Comparison of ENCODE assay signal across 11 mouse cellular contexts in genomic region chr14:77195314-77196020, GRCm38 (mm10). TPM values are rescaled to one million over a fixed set of nuclear protein-coding genes. Genes with fewer than 3 reads are reported as not detected.
DNase-seq lines count a peak whose midpoint lies in the region; ATAC-seq and TF ChIP-seq lines count a peak whose summit lies in the region.
"Had no signal": no experiment of that assay in that cellular context is flagged by ENCODE, and none has a peak within 500 bp of the region (broad histone marks: within the 10 kb centered on the region; RNA-seq: fewer than 3 reads in every experiment).

No protein-coding gene starts in this region.

- DNase-seq in midbrain, embryonic 11.5 days (ENCODE audit: low spot score, missing footprints): peak; percentile 84
- DNase-seq in midbrain, postnatal 0 days (ENCODE audit: low spot score): no peak
- peak; percentile 24 for DNase-seq in embryo, embryonic 9.5 days (ENCODE audit: extremely low spot score)
- peak; percentile 3 to 26 for DNase-seq in kidney, postnatal 36 days
- no peak for DNase-seq in left cerebral cortex, adult 11 months (ENCODE audit: low spot score)
- DNase-seq in natural killer cell, adult 2 months (ENCODE audit: low spot score in 2 of 2): no peak
- no peak for DNase-seq in cerebellum, adult 11 months
- DNase-seq: gastrocnemius, postnatal 25 days; right cerebral cortex, postnatal 14 days; thymus, postnatal 36 days had no signal

- no peak overlapping the region; the same call in 1 of the 2 replicates for H3K27ac ChIP-seq in midbrain, embryonic 11.5 days (ENCODE audit: low read depth, low read length)
- H3K27ac ChIP-seq in midbrain, postnatal 0 days (ENCODE audit: low read depth, low read length): no peak overlapping the region
- H3K27ac ChIP-seq: limb, embryonic 13.5 days had no signal

- no peak overlapping the region for H3K4me3 ChIP-seq in midbrain, embryonic 11.5 days (ENCODE audit: low read depth, low read length)
- no peak overlapping the region for H3K4me3 ChIP-seq in midbrain, postnatal 0 days (ENCODE audit: low read depth, low read length)
- H3K4me3 ChIP-seq: limb, embryonic 13.5 days had no signal

- H3K9ac ChIP-seq in midbrain, embryonic 11.5 days (ENCODE audit: low read length): no peak overlapping the region
- H3K9ac ChIP-seq in midbrain, postnatal 0 days (replicated peaks; ENCODE audit: low read length, poor library complexity, severe bottlenecking): no peak overlapping the region
- H3K9ac ChIP-seq: limb, embryonic 13.5 days had no signal

- WGBS in midbrain, embryonic 11.5 days: 53% methylated on average over 18 of the region's 18 CpGs
- 47% methylated on average over 18 of the region's 18 CpGs for WGBS in midbrain, postnatal 0 days

- no peaks in the 10 kb centered on the region for H3K9me3 ChIP-seq in midbrain, embryonic 11.5 days (ENCODE audit: control insufficient read depth, low read length)
- no peaks in the 10 kb centered on the region for H3K9me3 ChIP-seq in midbrain, postnatal 0 days (ENCODE audit: low read length)
- H3K9me3 ChIP-seq: limb, embryonic 13.5 days had no signal

- TF ChIP-seq CTCF in midbrain, postnatal 0 days (IDR thresholded peaks at IDR 0.05): no peak

- ATAC-seq in midbrain, embryonic 11.5 days (ENCODE audit: low FRiP score): peak; percentile 40; the same call in 1 of the 2 replicates
- ATAC-seq in midbrain, postnatal 0 days (ENCODE audit: low FRiP score): no peak

- H3K4me1 ChIP-seq in midbrain, embryonic 11.5 days (ENCODE audit: control insufficient read depth, insufficient read depth, low read length): peaks cover 7% of the 10 kb centered on the region
- no peaks in the 10 kb centered on the region for H3K4me1 ChIP-seq in midbrain, postnatal 0 days (ENCODE audit: insufficient read depth, low read length)
- H3K4me1 ChIP-seq: limb, embryonic 13.5 days had no signal

- H3K36me3 ChIP-seq in midbrain, embryonic 11.5 days (ENCODE audit: control insufficient read depth, insufficient read depth, low read length): no peaks in the 10 kb centered on the region
- no peaks in the 10 kb centered on the region for H3K36me3 ChIP-seq in midbrain, postnatal 0 days (ENCODE audit: insufficient read depth, low read length)
- H3K36me3 ChIP-seq: limb, embryonic 13.5 days had no signal

- no peak overlapping the region for H3K4me2 ChIP-seq in midbrain, embryonic 11.5 days
- H3K4me2 ChIP-seq in midbrain, postnatal 0 days (ENCODE audit: low read depth, low read length, poor library complexity, severe bottlenecking): no peak overlapping the region
- H3K4me2 ChIP-seq: limb, embryonic 13.5 days had no signal

- H3K27me3 ChIP-seq in midbrain, embryonic 11.5 days (ENCODE audit: control insufficient read depth, insufficient read depth, low read length): no peaks in the 10 kb centered on the region
- no peaks in the 10 kb centered on the region for H3K27me3 ChIP-seq in midbrain, postnatal 0 days (ENCODE audit: insufficient read depth, low read length)
- H3K27me3 ChIP-seq: limb, embryonic 13.5 days had no signal

RNA-seq across cellular contexts. Expression of gene Enox1, which starts 38.9 kb away (rescaled TPM):
- polyA plus RNA-seq in midbrain, embryonic 11.5 days (2014; fragmentation: Nextera tagmentation; extraction: Ambion mirVana): 12.8 and 13.2 TPM in 2 replicates
- 46.0 and 49.6 TPM in 2 replicates for total RNA-seq in midbrain, postnatal 0 days (2014; rRNA removed)
- polyA plus RNA-seq in midbrain, postnatal 0 days (2015; fragmentation: Nextera tagmentation; extraction: Ambion mirVana): 21.5 and 23.1 TPM in 2 replicates

Comparison
In these comparisons a context has a peak if more than half of its experiments do, and no peak if none do; other contexts are left out.
1. DNase-seq: peak in midbrain, embryonic 11.5 days (single experiment), embryo, embryonic 9.5 days (single experiment) and kidney, postnatal 36 days (2 of 2); none in midbrain, postnatal 0 days (single experiment), left cerebral cortex, adult 11 months (single experiment), natural killer cell, adult 2 months (0 of 2) and cerebellum, adult 11 months (single experiment).